Mouse (Mus musculus) CD8-positive naive resting alpha-beta T cell, adult 57 days (primary cell): ENCODE data around the gene Tm7sf2. TPM values are rescaled to one million over a fixed set of nuclear protein-coding genes. Genes with fewer than 3 reads are reported as not detected.

Experiments
- total RNA-seq: library from RNA; stranded (reverse); gene quantifications from one replicate; pipeline ENCODE4 v1.2.4, GENCODE M21; 2023

Gene Tm7sf2
- 18.8 TPM for total RNA-seq

GRCm38 (mm10) chr19:6067724-6068415 lies at the start of gene Tm7sf2:
Gene Tm7sf2, minus strand, starts transcription at chr19:6068373.

DNA sequence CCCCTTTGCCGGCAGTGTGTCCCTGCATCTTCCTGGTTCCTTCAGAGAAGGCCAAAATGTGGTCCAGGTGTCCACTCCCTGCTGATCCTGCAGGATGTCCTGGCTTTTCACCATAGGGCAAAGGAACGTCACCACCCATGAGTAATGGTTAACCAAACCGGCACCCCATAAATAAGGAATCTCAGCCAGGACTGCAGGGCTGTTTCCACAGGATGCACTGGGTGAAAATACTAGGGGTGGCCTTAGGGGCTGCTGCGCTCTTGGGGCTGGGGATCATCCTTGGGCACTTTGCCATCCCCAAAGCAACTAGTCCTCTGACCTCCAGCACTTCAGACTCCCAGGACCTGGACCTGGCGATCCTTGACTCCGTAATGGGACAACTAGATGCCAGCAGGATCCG lies 37.4 kb upstream of the Tm7sf2 start, which contains the start of gene Naaladl1:
TSS of gene Naaladl1 (plus strand) at position 197 of the 400 bp plus-strand sequence.

GRCm38 (mm10) chr19:6094119-6094518 lies 25.9 kb upstream of the Tm7sf2 start, which contains the start of gene AC131692.1:
Gene AC131692.1, plus strand, starts transcription at chr19:6094419.

GRCm38 (mm10) chr19:6084478-6085248 lies 16.5 kb upstream of the Tm7sf2 start, which contains the start of the genes Zfpl1 and Cdca5:
Gene Zfpl1, minus strand, starts transcription at chr19:6084956.
Gene Cdca5, plus strand, starts transcription at chr19:6084983.

GRCm38 (mm10) chr19:6082156-6082555 lies 14.0 kb upstream of the Tm7sf2 start, which contains the start of gene Gm28374:
Gene Gm28374, minus strand, starts transcription at chr19:6082256.

DNA sequence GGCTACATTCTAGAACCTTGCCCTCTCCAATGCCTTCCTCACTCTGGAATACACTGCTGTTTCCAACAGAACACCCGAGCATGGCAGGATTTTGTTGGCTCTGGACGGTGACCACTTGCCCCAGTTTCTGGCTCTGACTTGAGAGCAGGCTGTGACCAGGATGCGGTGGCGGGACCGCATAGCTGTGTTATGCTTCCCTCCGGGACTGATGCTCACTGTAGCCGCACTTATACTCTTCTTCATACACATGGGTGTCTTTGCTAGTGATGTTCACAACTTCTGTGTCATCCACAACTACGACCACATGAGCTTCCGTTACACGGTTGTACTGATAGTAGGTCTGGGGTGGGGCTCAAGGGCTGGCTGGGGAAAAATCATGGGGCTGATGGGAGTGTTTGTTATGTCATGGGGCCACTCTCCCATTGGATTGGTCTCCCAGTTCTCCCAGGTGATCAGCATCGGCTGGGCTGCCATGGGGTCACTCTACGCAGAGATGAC lies 11.9 kb upstream of the Tm7sf2 start, which contains the start of gene Tmem262:
TSS of gene Tmem262 (plus strand) at position 51 of the 498 bp plus-strand sequence.

DNA sequence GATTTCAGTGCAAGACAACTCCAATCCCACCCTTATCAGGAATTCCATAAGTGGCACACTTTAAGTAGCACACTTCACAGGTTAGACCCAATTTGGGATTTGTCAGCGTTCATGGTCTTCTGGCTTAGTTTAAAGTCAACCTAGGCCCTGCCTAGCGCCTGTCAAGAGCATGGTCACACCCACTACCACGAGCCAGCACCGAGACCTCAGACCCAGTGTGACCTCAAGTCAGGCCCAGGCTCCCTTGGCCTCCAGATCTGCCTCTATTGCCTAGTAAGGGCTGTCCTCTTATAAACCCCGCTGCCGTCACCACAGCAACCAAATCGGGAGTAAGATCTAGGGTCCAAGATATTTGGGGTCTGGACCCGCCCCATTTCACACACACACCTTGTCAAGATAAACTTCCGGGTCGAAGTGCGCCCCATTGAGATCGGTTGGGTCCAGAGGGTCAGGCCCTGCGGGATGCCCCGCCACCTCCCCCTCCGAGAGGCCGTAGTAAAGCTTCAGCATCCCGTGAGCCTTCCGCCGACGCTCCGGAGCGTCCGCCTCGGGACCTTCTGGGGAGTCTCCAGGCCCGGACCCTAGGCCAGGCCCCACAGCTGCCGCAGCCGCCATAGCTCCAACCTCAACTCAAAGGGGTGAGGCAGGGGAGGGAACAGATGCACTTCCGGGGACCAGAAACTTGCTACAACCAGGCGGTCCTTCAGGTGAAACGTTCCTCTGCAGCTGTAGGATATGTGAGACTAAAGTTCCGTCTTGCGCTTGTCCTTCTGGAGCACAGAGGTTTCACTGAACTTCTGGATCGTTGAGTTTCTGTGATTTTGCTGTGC lies 8.6 kb upstream of the Tm7sf2 start, which contains the start of gene Vps51:
TSS of gene Vps51 (minus strand) at position 668 of the 830 bp plus-strand sequence.

DNA sequence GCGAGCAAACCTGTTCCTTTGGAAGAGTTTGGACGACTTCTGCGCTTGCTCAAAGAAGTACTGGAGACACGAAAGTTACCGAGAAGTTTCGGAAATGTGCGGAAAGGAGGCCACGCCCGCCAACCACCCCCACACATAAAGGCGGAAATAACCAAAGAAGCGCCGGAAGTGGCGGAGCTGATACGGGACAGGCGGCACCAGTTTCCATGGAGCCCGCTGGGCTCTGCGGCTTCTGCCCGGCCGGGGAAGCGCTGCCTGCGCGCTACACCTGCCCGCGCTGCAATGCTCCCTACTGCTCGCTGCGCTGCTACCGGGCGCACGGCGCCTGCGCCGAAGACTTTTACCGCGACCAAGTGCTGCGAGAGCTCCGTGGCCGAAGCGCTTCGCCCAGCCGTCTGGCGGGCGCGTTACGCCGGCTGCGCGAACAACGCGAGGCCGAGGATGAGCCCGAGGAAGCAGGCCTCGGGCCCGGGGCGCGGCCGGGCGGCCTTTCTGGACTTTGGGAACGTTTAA lies 7.1 kb downstream of the Tm7sf2 start, which contains the start of gene Znhit2:
TSS of gene Znhit2 (plus strand) at position 172 of the 513 bp plus-strand sequence.

GRCm38 (mm10) chr19:6057313-6058096 lies 10.7 kb downstream of the Tm7sf2 start, which contains the start of the genes Mrpl49 and Fau:
Gene Mrpl49, minus strand, starts transcription at chr19:6057785.
Gene Fau, plus strand, starts transcription at chr19:6057844.

GRCm38 (mm10) chr19:6046294-6047153 lies 21.6 kb downstream of the Tm7sf2 start, which contains the start of gene Syvn1:
Gene Syvn1, plus strand, starts transcription at chr19:6046576.

GRCm38 (mm10) chr19:6015511-6016315 lies 52.5 kb downstream of the Tm7sf2 start, which contains the start of gene Capn1:
Gene Capn1, minus strand, starts transcription at chr19:6015897.

Other genes with a start within 250 kb of the Tm7sf2 start
- 152 TPM for gene Frmd8, start 193.1 kb downstream of the Tm7sf2 start, total RNA-seq
- 20.8 TPM for gene Slc25a45, start 190.6 kb downstream of the Tm7sf2 start, total RNA-seq
- 1.7 TPM for gene Tigd3, start 174.2 kb downstream of the Tm7sf2 start, total RNA-seq
- 147 TPM for gene Dpf2, start 155.4 kb downstream of the Tm7sf2 start, total RNA-seq
- 0.67 TPM for gene Cdc42ep2, start 143.6 kb downstream of the Tm7sf2 start, total RNA-seq
- gene Pola2, start 104.2 kb downstream of the Tm7sf2 start, total RNA-seq, result 63.5 TPM
- not detected for gene Slc22a20, start 82.2 kb downstream of the Tm7sf2 start, total RNA-seq
- 143 TPM for gene Capn1, start 52.5 kb downstream of the Tm7sf2 start, total RNA-seq
- gene Syvn1, start 21.8 kb downstream of the Tm7sf2 start, total RNA-seq, result 46.9 TPM
- gene Mrpl49, start 10.6 kb downstream of the Tm7sf2 start, total RNA-seq, result 18.0 TPM
- gene Fau, start 10.5 kb downstream of the Tm7sf2 start, total RNA-seq, result 3,401 TPM
- 11.9 TPM for gene Znhit2, start 7.2 kb downstream of the Tm7sf2 start, total RNA-seq
- gene Vps51, start 8.9 kb upstream of the Tm7sf2 start, total RNA-seq, result 110 TPM
- gene Tmem262, start 11.7 kb upstream of the Tm7sf2 start, total RNA-seq, result not detected
- not detected for gene Gm28374, start 13.9 kb upstream of the Tm7sf2 start, total RNA-seq
- 44.0 TPM for gene Zfpl1, start 16.6 kb upstream of the Tm7sf2 start, total RNA-seq
- gene Cdca5, start 16.6 kb upstream of the Tm7sf2 start, total RNA-seq, result 0.89 TPM
- gene AC131692.1, start 26.0 kb upstream of the Tm7sf2 start, total RNA-seq, result not detected
- gene Naaladl1, start 37.4 kb upstream of the Tm7sf2 start, total RNA-seq, result not detected
- 9.6 TPM for gene Sac3d1, start 50.3 kb upstream of the Tm7sf2 start, total RNA-seq
- 32.0 TPM for gene Snx15, start 59.9 kb upstream of the Tm7sf2 start, total RNA-seq
- gene Batf2, start 72.6 kb upstream of the Tm7sf2 start, total RNA-seq, result not detected
- 26.0 TPM for gene Arl2, start 73.2 kb upstream of the Tm7sf2 start, total RNA-seq
- not detected for gene Majin, start 116.0 kb upstream of the Tm7sf2 start, total RNA-seq
- gene Gpha2, start 158.0 kb upstream of the Tm7sf2 start, total RNA-seq, result not detected
- gene Ppp2r5b, start 167.5 kb upstream of the Tm7sf2 start, total RNA-seq, result 21.7 TPM
- gene Atg2a, start 173.3 kb upstream of the Tm7sf2 start, total RNA-seq, result 156 TPM
- 86.5 TPM for gene Ehd1, start 208.4 kb upstream of the Tm7sf2 start, total RNA-seq
- 9.1 TPM for gene Cdc42bpg, start 238.1 kb upstream of the Tm7sf2 start, total RNA-seq